Mouse (Mus musculus): ENCODE results near the gene Nav2.

Gene Nav2

DNA sequence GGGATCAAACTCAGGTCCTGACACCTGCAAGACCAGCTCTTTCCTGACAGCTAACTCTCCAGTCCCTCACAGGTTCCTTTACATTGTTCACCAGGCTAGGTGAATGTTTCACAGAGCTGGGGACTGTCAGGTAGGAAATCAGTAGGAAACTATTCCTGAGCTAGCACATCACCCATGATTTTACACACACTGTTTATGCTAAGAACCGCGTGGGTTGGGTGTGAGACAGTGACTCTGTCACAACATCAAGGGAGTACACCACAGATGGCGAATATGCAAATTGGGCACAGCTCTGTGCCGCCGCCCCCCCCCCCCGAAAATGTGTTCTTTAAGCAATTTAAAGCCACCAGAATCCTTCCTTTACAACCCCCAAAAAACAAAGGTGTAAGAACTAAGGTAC is 586.1 kb downstream of the Nav2 start:
- in situ Hi-C loops (cut with MboI; ENCODE audit: low sequenced_read_pairs): no loop called here

DNA sequence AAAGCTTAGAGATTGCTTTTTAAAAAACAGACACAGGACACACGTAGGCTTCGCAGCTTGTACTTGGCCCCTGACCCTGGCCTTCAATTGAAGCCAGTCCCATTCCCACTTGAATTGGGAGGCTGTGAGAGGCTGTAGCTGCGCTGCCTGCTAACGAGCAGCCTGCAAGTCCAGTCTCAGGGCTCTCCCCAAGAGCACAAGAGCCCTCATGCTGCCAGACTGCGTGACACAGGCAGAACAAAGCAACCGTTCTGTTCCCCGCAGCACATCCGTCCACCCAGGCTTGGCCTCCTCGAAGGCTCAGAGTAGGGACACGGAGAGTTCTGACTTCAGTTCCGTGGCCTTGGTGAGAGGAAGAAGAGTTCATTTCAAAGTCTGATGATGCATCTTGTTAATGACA is 587.6 kb downstream of the Nav2 start:
- in situ Hi-C loops (cut with MboI; ENCODE audit: low sequenced_read_pairs): no loop called here

- in situ Hi-C loops (cut with MboI; ENCODE audit: low sequenced_read_pairs): no loop called here
Observed at GRCm38 (mm10) chr7:49496766-49497425, 588.4 kb downstream of the Nav2 start.

DNA sequence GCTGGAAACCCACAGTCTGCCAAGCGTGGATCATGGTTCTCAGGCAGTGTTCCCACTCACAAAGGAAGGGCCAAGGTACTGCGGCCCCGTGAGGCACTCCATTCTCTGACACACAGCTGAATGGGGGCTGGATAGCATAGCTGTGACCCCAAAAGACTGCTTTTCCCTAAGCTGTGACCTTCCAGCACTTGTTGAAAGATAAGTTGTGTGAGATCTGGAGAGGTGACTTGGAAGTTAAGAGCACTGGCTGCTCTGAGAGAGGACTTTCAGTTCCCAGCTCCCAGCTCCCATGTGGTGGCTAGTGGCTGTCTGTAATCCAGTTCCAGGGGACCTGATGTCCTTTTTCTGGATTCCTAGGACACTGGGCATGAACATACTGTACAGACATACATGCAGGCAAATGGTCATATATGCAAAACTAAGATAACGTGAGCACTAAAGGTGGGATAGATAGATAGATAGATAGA is 588.9 kb downstream of the Nav2 start:
- in situ Hi-C loops (cut with MboI; ENCODE audit: low sequenced_read_pairs): no loop called here

GRCm38 (mm10) chr7:49499598-49499997 is 591.1 kb downstream of the Nav2 start:
- in situ Hi-C loops (cut with MboI; ENCODE audit: low sequenced_read_pairs): no loop called here

DNA sequence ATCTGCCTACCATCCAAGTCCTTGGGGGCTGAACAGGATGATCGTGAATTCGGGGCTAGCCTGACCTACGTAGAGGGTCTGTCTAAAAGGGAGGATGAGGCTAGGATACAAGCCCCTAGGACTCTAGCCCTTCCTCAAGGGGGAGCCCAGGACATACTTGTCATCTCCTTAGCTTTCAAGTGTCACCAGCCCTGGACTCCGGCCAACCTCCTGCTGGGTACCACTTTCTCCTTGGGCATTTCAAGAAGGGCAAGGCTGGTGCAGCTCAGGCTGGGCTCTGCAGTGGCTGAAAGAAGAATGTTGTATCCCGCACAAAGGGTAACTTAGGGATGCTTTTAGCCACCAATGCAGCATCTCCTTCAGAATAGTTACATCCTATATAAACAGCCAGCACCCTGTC is 592.4 kb downstream of the Nav2 start:
- in situ Hi-C loops (cut with MboI; ENCODE audit: low sequenced_read_pairs): no loop called here

GRCm38 (mm10) chr7:49503419-49503818 is 594.9 kb downstream of the Nav2 start:
- in situ Hi-C loops (cut with MboI; ENCODE audit: low sequenced_read_pairs): no loop called here

DNA sequence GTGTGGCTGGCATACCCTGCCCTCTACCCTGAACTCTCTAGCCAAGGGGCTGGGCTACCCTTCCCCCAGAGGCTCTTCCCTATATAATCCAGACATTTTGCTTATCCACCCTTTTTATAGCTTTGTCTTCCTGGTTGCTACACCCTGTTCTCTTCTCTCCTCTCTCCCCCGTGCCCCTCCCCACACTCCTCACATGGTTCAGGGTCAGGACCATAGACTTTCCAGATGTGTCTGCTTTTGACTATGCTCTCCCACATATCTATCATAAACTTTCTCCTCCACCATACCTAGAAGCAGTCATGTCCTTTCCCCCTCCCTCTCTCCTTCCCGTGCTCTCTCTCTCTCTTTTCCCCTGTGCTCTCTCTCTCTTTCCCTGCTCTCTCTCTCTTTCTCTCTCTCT is 595.4 kb downstream of the Nav2 start:
- in situ Hi-C loops (cut with MboI; ENCODE audit: low sequenced_read_pairs): no loop called here

DNA sequence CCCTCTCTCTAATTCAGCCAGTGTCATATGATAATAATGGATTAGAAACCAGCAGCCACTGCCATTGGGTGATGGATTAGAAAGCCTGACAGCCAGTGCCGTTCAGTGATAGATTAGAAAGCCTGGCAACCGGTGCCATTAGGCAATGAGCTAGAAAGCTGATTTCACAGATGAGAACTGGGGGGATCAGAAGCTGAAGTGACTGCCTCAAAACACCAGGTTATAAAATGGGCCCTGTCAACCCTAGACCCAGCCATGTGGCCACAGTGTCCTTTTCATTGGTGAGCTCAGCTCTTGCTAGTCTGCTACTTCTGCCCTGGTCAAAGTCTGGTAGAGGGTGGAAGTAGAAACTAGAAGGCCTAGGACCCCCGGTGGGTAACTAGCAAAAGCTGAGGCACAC is 595.8 kb downstream of the Nav2 start:
- in situ Hi-C loops (cut with MboI; ENCODE audit: low sequenced_read_pairs): no loop called here

DNA sequence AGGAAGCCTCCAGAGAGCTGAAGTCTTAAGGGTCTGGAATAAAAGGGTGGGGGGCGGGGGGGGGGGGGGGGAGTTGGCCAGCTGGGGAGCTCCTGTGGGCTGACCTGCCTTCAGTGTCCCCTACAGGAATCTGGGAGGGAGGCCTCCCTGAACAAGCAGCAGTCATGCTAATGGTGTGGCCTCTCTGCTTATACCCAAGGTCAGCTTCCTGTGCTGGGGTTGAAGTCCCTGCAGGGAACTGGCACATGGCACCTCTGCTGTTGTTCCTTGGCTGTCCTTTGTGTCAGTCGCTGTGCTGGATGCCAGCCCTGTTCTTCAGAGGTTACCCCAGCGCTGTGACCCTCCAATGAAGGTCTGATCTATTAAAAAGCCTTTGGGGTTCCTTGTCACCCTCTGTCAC is 596.5 kb downstream of the Nav2 start:
- in situ Hi-C loops (cut with MboI; ENCODE audit: low sequenced_read_pairs): no loop called here

DNA sequence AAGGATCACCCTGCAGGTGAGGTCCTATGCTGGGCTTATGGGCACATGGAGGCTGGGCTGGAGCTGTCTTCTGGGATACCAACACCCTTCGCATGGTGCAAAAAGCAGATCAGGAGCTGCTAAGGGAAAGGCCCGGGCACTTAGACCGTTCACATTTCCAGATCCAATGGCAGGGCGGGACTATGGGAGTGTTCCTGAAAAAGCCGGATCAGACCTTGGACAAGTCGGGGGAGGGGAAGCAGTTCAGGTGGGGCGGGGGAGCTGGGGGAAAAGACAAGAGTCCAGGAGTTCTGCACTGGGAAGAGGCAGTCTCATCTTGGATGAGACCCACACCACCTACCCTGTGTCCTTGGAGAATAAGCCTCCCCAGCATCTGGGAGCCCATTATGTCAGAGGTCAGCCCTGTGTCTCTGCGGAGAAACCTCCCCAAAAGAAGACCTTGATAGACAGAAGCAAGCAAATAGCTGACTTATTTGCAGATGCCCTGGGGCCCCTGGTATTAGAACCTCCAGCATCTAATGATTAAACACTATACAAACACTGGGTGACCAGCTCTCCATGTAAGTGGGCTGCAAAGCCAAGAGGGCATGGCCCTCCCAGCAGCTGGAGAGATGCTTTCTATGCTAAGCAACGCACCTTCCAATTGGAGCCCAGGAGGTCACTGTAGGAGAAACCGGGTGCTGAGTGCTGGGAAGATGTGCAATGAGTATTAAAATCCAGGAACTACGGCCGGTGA is 597.7 kb downstream of the Nav2 start:
- in situ Hi-C loops (cut with MboI; ENCODE audit: low sequenced_read_pairs): no loop called here

DNA sequence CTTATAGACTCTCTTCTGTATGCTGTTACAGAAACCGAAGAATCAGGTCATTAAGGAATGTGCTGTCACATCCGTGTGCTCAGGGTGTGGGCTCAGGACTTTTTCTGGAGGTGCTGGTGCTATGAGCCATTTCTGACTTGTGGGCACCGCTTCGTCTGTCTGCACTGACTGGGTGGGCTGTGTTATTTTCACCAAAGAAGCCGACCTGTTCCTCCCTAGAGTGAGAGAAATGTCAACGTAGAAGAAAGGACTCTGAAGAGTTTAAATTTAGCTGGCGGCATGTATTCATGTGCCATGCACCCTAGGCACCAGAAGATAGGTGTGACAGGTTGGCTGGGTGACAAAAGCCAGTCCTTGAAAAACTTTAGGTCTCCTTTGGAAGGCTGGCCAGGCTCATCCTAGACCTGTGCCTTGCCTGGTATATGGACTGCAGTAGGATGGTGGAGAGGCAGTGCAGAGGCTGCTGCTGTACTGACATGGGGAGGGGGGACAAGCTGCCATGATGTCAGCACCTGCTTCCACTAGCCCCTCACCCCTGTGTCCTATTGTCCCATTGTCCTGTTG is 599.5 kb downstream of the Nav2 start:
- in situ Hi-C loops (cut with MboI; ENCODE audit: low sequenced_read_pairs): no loop called here

DNA sequence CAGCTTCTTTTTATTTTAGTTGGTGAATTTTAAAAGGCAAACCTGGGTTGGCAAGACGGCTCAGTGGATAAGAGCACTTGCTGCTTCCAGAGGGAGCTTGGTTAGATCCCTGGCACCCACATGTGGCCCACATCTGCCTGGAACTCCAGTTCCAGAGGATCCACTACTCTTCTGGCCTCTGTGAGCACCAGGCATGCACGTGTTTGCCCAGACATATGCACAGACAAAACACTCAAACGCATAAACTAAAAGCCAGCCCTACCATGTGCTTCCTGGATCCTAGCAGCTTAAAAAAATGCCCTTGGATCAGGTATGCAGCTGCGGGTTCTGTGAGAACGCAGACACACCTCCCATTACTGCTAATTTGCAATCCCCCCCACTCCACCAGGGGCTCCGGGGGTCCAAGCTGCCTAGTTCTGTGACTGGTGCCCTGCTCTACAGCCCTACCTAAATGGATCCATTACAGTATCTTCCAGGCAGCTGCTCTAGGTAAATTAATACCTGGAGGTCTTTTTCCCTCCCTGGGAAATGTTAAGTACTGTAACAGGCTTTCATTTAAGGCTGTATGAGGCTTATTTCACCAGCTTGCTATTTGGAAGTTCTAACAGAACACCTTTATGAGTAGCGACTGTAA is 603.4 kb downstream of the Nav2 start:
- in situ Hi-C loops (cut with MboI; ENCODE audit: low sequenced_read_pairs): no loop called here

GRCm38 (mm10) chr7:49513763-49514437 is 605.4 kb downstream of the Nav2 start:
- in situ Hi-C loops (cut with MboI; ENCODE audit: low sequenced_read_pairs): no loop called here

- in situ Hi-C loops (cut with MboI; ENCODE audit: low sequenced_read_pairs): no loop called here
Observed at GRCm38 (mm10) chr7:49515012-49515411, 606.5 kb downstream of the Nav2 start.

- in situ Hi-C loops (cut with MboI; ENCODE audit: low sequenced_read_pairs): no loop called here
Observed at GRCm38 (mm10) chr7:49520504-49520903, 612.0 kb downstream of the Nav2 start.

GRCm38 (mm10) chr7:49521349-49521748 is 612.8 kb downstream of the Nav2 start:
- in situ Hi-C loops (cut with MboI; ENCODE audit: low sequenced_read_pairs): no loop called here

- in situ Hi-C loops (cut with MboI; ENCODE audit: low sequenced_read_pairs): no loop called here
Observed at GRCm38 (mm10) chr7:49521976-49522375, 613.5 kb downstream of the Nav2 start.

GRCm38 (mm10) chr7:49522411-49523114 is 614.0 kb downstream of the Nav2 start:
- in situ Hi-C loops (cut with MboI; ENCODE audit: low sequenced_read_pairs): no loop called here

GRCm38 (mm10) chr7:49523115-49523445 is 614.6 kb downstream of the Nav2 start:
- in situ Hi-C loops (cut with MboI; ENCODE audit: low sequenced_read_pairs): no loop called here

GRCm38 (mm10) chr7:49523729-49524128 is 615.2 kb downstream of the Nav2 start:
- in situ Hi-C loops (cut with MboI; ENCODE audit: low sequenced_read_pairs): no loop called here

Data from CH12F3 (cell line).